Mouse (Mus musculus): ENCODE measurements around the gene Lhx6.

Gene Lhx6

GRCm38 (mm10) chr2:36093301-36093700, 11.9 kb downstream of the Lhx6 start:
- DNase-seq (ENCODE audit: low spot score in 2 of 2) = no peak

- no peak for DNase-seq (ENCODE audit: low spot score in 2 of 2)
Measured at GRCm38 (mm10) chr2:36092748-36093147, 12.5 kb downstream of the Lhx6 start.

- peak; percentile 68 to 81 for DNase-seq (ENCODE audit: low spot score in 2 of 2)
Measured at GRCm38 (mm10) chr2:36090853-36091741, 14.1 kb downstream of the Lhx6 start.

DNA sequence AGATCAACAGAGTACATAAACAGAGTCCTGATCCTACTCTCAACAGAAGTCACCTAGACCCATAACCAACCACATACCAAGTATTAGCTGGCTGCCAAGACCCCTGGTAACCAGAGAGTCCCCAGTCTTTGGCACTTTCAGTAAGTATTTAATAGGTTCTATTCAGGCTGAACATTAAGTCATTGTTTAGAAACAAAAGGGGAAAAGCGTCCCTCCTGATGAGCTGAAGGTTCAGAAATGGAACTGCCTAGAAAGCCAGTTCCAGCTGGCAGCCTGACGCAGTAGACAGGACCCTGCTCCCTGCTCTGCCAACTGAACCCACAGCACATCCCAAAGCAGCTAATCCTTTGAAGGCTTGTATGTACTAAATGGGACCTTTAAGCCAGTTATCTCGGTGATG, 16.0 kb downstream of the Lhx6 start:
- no peak for DNase-seq (ENCODE audit: low spot score in 2 of 2)

GRCm38 (mm10) chr2:36085041-36085440, 20.2 kb downstream of the Lhx6 start:
- DNase-seq (ENCODE audit: low spot score in 2 of 2) = no peak

- DNase-seq (ENCODE audit: low spot score in 2 of 2) = no peak
Measured at GRCm38 (mm10) chr2:36082802-36083580, 22.2 kb downstream of the Lhx6 start.

- no peak for DNase-seq (ENCODE audit: low spot score in 2 of 2)
Measured at GRCm38 (mm10) chr2:36081446-36081845, 23.8 kb downstream of the Lhx6 start.

DNA sequence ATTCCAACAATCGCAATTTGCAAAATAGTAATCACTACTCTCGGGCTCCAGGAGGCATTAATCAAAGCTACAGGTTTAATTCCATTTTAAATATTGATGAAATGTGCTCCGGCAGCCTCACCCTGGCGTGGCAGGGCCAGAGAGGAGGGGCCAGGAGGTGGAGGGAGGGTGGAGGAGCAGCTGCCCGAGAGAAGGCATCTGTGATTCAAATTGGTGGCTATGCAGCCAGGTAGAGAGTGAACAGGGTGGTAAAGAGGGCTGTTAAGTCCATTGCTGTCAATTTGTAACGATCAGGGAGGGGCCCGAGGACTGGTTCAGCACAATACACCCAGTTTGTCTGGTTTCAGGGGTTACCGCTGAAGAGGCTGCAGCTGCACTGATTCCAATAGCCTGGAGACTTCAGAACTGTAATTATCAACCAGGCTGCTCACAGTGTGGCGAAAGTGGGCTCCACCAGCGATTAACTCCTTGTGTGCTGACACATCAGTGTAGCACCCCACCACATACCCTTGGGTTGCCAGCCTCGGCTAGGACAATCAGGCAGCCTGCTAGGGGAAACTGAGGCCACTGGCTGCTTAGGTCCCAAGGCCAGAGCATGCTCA, 27.9 kb downstream of the Lhx6 start:
- DNase-seq (ENCODE audit: low spot score in 2 of 2) = no peak

GRCm38 (mm10) chr2:36075210-36075609, 30.0 kb downstream of the Lhx6 start:
- no peak for DNase-seq (ENCODE audit: low spot score in 2 of 2)

- no peak for DNase-seq (ENCODE audit: low spot score in 2 of 2)
Measured at GRCm38 (mm10) chr2:36073781-36074180, 31.4 kb downstream of the Lhx6 start.

GRCm38 (mm10) chr2:36071660-36072305, 33.4 kb downstream of the Lhx6 start:
- no peak for DNase-seq (ENCODE audit: low spot score in 2 of 2)

DNA sequence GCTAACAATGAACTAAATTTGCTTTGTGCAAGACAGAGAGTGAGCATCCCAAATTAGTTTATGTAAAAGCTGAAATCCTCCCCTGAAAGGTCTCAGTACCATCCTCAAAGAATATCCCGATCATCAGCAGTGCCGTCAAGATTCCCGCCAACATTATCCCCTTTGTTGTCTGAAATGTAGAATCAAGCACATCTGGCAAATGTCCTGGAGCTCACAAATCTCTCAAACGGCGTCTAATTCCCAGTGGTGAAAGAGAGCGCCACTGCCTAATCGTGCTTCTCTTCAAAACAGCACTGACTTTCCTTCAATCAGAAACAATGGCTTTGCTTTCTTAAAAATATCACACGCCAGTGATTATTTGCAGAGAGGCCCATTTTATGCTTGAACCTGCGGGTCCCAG, 38.1 kb downstream of the Lhx6 start:
- DNase-seq (ENCODE audit: low spot score in 2 of 2) = no peak

DNA sequence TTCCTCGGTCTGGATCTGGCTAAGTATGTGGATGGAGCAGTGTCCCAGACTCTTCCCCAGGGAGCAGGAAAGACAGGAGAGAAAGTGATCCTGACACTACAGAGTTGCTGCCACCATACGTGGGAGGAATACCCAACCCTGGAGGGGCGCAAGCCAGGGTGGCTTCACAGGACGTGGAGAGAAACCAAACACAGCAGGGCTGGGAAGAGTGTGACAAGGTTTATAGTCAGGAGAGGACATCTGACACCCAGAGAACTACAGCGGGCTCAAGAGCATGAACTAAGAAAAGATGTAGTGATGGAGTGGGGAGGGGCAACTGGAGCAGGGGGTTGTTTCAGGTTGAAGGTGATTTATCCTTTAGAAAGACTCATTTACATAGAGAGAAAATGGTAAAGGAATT, 43.8 kb downstream of the Lhx6 start:
- DNase-seq (ENCODE audit: low spot score in 2 of 2) = no peak

DNA sequence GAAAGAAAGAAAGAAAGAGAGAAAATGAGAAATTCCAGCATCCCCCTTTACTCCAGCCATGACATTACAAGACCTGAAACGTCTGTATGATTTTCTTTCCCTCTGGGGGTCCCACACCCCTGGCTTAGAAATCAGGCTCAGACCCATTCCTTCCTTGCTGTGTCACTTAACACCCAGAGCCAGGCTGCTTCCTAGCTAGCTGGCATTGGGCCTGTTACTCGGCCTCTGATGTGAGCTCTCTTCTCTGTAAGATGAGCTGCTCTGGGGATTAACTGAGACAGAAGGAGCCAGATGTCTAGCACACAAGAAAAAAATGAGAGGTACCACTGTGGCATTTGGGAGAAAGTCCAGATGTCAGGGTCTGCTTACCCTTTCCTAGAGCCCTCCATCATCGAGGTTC, 49.0 kb downstream of the Lhx6 start:
- no peak for DNase-seq (ENCODE audit: low spot score in 2 of 2)

DNA sequence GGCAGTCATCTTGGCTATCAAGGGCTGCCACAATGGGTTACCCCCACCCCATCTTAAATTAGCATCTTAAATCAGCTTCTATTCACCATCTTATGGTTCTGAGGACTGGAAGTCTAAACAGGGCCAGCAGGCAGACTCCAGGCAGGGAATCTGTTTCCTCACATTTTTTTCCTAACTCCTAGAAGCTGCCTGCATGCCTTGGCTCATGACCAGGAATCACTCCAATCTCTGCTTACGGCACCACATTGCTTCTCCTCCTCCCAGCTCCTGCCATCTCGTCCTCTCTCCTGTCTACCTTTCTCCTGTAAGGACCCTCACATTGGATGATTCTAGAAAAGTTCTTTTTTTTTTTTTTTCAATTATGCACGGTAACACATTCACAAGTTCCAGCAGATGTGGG, 52.0 kb downstream of the Lhx6 start:
- no peak for DNase-seq (ENCODE audit: low spot score in 2 of 2)

- no peak for DNase-seq (ENCODE audit: low spot score in 2 of 2)
Measured at GRCm38 (mm10) chr2:36049567-36049954, 55.6 kb downstream of the Lhx6 start.

DNA sequence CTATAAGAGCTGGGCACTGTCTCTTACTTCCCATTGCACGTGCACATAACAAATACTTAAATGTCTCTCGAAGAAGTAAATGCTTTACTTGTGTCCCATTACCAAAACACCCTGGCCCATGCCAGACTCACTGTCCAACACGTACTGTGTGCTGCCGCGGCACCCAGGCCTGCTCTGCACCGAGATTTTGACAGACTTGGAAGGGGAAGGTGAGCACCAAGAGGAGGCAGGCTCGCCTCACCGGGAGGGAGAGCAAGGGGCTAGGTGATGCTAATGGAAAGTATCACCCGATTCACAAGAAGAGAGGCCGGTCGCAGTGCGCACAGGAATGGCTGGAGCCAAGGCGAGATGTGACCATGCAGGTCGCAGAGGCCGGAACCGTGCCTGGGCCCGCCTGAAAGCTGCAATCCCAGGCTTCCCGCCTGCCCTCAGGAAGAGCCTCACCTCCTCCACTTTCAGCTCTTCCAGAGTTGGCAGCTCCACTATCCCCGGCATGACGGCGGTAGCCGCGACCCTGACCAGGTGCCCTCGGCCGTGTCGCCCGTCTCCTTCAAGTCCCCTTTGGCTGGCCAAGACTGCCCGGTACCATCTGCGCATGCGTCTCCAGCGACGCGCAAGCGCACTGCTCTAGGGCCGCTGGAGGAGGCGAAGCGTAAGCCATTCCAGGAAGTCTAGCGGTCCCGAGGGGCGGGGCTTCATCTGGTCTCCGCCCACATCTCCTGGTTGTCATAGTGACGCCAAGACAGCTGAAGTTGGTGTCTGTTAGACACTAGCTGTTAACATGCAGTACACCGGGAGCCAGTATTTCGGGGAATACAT, 56.3 kb downstream of the Lhx6 start, which contains the start of the genes Ndufa8 and Morn5:
TSS of gene Ndufa8 (minus strand) at position 659 of the 819 bp plus-strand sequence.
TSS of gene Morn5 (plus strand) at position 711 of the 819 bp plus-strand sequence.
- peak; percentile 98 to 99 for DNase-seq (ENCODE audit: low spot score in 2 of 2)

GRCm38 (mm10) chr2:36048164-36048563, 57.0 kb downstream of the Lhx6 start:
- DNase-seq (ENCODE audit: low spot score in 2 of 2) = no peak

- DNase-seq (ENCODE audit: low spot score in 2 of 2) = no peak
Measured at GRCm38 (mm10) chr2:36040872-36041271, 64.3 kb downstream of the Lhx6 start.

DNA sequence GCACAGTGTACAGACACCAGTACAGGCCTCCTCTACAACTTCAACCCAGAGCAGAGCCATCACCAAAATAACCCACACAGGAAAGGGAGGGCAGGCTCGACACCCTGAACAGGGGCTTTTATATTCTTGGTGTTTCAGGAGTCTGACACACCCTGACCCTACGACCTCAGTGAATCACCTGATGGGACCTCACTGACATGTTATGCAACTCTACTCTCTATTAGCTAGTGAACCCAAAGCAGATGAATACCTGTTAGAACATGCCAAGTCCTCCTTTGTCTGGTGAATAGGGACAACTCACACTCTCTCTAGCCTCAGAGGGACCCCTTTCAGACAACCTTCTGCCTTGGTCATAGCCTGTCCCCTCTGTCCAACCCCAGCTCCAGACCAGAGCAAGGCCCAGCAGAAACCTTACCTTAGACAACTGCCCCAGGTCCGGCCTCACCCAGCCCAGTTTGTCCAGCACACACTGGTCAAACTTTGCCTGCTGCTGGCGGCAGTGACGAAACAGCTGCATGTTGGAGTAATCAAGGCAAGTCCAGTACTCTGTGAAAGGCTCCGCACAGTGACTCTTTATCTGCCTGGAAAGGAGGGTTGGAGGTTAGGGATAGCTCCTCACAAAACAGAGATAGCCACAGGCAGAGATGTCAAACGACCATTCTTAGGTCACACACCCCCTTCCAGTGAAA, 65.8 kb downstream of the Lhx6 start:
- DNase-seq (ENCODE audit: low spot score in 2 of 2) = no peak
